Mouse (Mus musculus) intestine, embryonic 14.5 days (tissue): ENCODE results near the gene Gfi1b. TPM values are rescaled to one million over a fixed set of nuclear protein-coding genes. Genes with fewer than 3 reads are reported as not detected.

Experiments used
- ATAC-seq: fragments of 200-750 bp; cut with Nextera tagmentation; replicated peaks from 2 replicates; pipeline ENCODE4 v1.8.0; 2017; ENCODE audit warnings: low read depth, moderate number of reproducible peaks, moderate TSS enrichment, moderate library complexity; ENCODE audit not compliant: low FRiP score, low TSS enrichment
- DNase-seq: peaks from one replicate; pipeline ENCODE4 v3.0.0-alpha.2; 2018; ENCODE audit warnings: low spot score
- H3K27ac ChIP-seq: fragments of 300-500 bp; sonication (generic); 2 replicates; pipeline ENCODE4 v1.5.1; 2014; ENCODE audit warnings: low read depth, mild to moderate bottlenecking, control low read depth
- H3K27me3 ChIP-seq: fragments of 300-500 bp; sonication (generic); replicated peaks from 2 replicates; pipeline ENCODE4 v1.6.1; 2014; ENCODE audit warnings: low read length, control low read depth; ENCODE audit not compliant: control insufficient read depth, insufficient read depth
- H3K36me3 ChIP-seq: fragments of 300-500 bp; sonication (generic); 2 replicates; pipeline ENCODE4 v1.6.1; 2014; ENCODE audit warnings: low read length, control low read depth; ENCODE audit not compliant: control insufficient read depth, insufficient read depth
- H3K4me1 ChIP-seq: fragments of 300-500 bp; sonication (generic); replicated peaks from 2 replicates; pipeline ENCODE4 v1.6.1; 2014; ENCODE audit warnings: low read length, control low read depth, mixed read lengths; ENCODE audit not compliant: control insufficient read depth, insufficient read depth
- H3K4me2 ChIP-seq: fragments of 300-500 bp; sonication (generic); 2 replicates; pipeline ENCODE4 v1.6.1; 2014; ENCODE audit warnings: low read length
- H3K4me3 ChIP-seq: fragments of 300-500 bp; sonication (generic); 2 replicates; pipeline ENCODE4 v1.5.1; 2014; ENCODE audit warnings: low read depth, low read length, control low read depth, mixed read lengths
- H3K9ac ChIP-seq: fragments of 300-500 bp; sonication (generic); 2 replicates; pipeline ENCODE4 v1.6.1; 2014; ENCODE audit warnings: mild to moderate bottlenecking, low read length
- H3K9me3 ChIP-seq: fragments of 300-500 bp; sonication (generic); 2 replicates; pipeline ENCODE4 v1.6.1; 2016; ENCODE audit warnings: low read length, control low read depth; ENCODE audit not compliant: control insufficient read depth
- WGBS: fragments of 180-500 bp; shearing (Covaris S2); extraction: QIAGEN DNeasy Blood & Tissue Kit; methylation state at CpG from one replicate; pipeline ENCODE4 v1.1.7; 2014; 5-methylcytosine and 5-hydroxymethylcytosine counted together
- polyA plus RNA-seq: library from polyadenylated mRNA; unstranded; fragments of >200 nt; fragmentation: Nextera tagmentation; extraction: Ambion mirVana; gene quantifications from 2 replicates; pipeline ENCODE4 v1.2.1, GENCODE M21; 2014

Gfi1b gene
- polyA plus RNA-seq = 0.27 TPM in 1 of 2 replicates, not detected in the other

- no peak within 1 kb of the TSS for H3K27ac ChIP-seq
- WGBS = 7% methylated on average over 16 of the region's 16 CpGs
- 0 out of 2 replicates have a peak, but pooled peaks cover 3% of the 10 kb centered on the region for H3K4me1 ChIP-seq
- H3K4me3 ChIP-seq = no peak within 1 kb of the TSS
- H3K9ac ChIP-seq = no peak within 1 kb of the TSS
- no peaks in the 10 kb centered on the region for H3K36me3 ChIP-seq
- no peaks in the 10 kb centered on the region for H3K9me3 ChIP-seq
- peak; percentile 71 for DNase-seq
- H3K4me2 ChIP-seq = no peak within 1 kb of the TSS
- no peak for ATAC-seq
- peaks cover 17% of the 10 kb centered on the region for H3K27me3 ChIP-seq
These were observed at the start of gene Gfi1b for GRCm38 (mm10) chr2:28621664-28622171. Gene Gfi1b, minus strand, starts transcription at chr2:28621982.

DNA sequence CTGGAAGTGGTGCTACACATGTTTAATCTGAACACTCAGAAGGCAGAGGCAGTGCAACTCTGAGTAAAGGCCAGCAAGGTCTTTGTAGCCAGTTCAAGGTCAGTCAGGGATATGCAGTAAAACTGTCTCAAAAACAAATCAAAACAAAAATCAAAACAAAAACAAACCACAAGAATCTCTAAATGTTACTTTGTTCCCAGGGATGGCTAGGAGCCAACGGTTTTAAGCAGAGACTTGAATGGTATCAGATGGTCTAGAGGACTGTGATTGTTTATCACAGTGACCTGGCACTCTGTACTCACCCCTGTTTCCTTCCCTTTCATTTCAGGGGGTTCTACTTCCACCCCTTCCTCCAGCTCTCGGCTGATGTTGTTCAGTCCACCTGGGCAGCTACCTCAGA lies 49.7 kb upstream of the Gfi1b start:
- Histone ChIP-seq H3K4me3 (no peak overlapping the region), H3K36me3 (peaks cover 87% of the 10 kb centered on the region), H3K27me3 (no peaks in the 10 kb centered on the region), H3K9ac (no peak overlapping the region), H3K4me1 (no peaks in the 10 kb centered on the region), H3K4me2 (no peak overlapping the region), H3K9me3 (no peaks in the 10 kb centered on the region), H3K27ac (no peak overlapping the region)
- WGBS = 78% methylated on average over 2 of the region's 2 CpGs
- no peak for DNase-seq
- ATAC-seq = no peak

DNA sequence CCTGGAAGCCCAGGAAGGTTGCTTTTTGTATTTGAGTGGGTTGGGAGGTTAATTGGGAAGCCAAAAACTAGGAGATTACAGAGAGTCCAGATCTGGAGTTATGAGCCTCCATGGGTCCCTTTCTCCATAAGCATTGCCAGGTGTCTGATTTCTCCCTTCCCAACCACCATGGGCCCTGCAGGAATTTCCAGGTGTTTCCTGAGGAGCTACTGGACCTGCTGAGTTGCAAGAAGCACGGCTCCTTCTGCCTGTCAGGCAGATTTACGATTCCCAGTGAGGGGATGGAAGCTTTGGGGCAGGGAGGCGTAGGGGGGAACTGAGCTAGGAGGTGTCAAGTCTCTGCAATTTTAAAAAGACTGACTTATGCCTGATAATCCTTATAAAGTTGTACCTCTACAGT lies 44.0 kb upstream of the Gfi1b start:
- Histone ChIP-seq H3K4me3 (no peak overlapping the region), H3K36me3 (peaks cover 88% of the 10 kb centered on the region), H3K4me2 (no peak overlapping the region), H3K27ac (no peak overlapping the region), H3K9me3 (no peaks in the 10 kb centered on the region), H3K27me3 (no peaks in the 10 kb centered on the region), H3K9ac (no peak overlapping the region), H3K4me1 (no peaks in the 10 kb centered on the region)
- WGBS = 57% methylated on average over 3 of the region's 3 CpGs
- no peak for DNase-seq
- ATAC-seq = no peak

GRCm38 (mm10) chr2:28662891-28663290 lies 41.1 kb upstream of the Gfi1b start:
- no peak overlapping the region for H3K4me3 ChIP-seq
- WGBS = 86% methylated on average over 3 of the region's 3 CpGs
- DNase-seq (no peak), ATAC-seq (no peak)
- no peaks in the 10 kb centered on the region for H3K27me3 ChIP-seq
- no peak overlapping the region for H3K27ac ChIP-seq
- no peaks in the 10 kb centered on the region for H3K9me3 ChIP-seq
- no peak overlapping the region for H3K4me2 ChIP-seq
- H3K4me1 ChIP-seq = no peaks in the 10 kb centered on the region
- H3K9ac ChIP-seq = no peak overlapping the region
- peaks cover 91% of the 10 kb centered on the region for H3K36me3 ChIP-seq

- DNase-seq (no peak), ATAC-seq (no peak)
- H3K27me3 ChIP-seq = no peaks in the 10 kb centered on the region
- WGBS = 78% methylated on average over 8 of the region's 8 CpGs
- H3K9ac ChIP-seq = no peak overlapping the region
- H3K4me1 ChIP-seq = no peaks in the 10 kb centered on the region
- H3K27ac ChIP-seq = no peak overlapping the region
- no peak overlapping the region for H3K4me3 ChIP-seq
- H3K9me3 ChIP-seq = no peaks in the 10 kb centered on the region
- H3K4me2 ChIP-seq = no peak overlapping the region
- H3K36me3 ChIP-seq = peaks cover 52% of the 10 kb centered on the region
These were observed 34.4 kb upstream of the Gfi1b start for GRCm38 (mm10) chr2:28656216-28656615.

DNA sequence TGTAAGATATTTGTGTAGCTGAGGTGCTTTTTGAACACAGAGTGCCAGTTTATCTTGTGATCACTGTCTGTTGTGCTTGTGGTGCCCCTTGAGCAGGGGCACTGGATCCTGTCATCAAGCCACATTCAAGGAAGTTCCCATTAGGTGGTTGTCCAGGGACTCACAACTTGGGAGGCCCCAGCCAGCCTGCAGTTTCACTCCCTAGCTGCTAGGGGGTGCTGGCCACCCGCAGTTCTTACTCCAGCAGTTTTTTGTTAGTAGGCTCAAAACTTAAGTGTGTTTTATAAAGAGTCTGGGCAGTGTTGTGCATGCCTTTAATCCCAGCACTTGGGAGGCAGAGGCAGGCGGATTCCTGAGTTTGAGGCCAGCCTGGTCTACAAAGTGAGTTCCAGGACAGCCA lies 32.5 kb upstream of the Gfi1b start:
- no peaks in the 10 kb centered on the region for H3K9me3 ChIP-seq
- H3K27ac ChIP-seq = no peak overlapping the region
- no peaks in the 10 kb centered on the region for H3K4me1 ChIP-seq
- no peak overlapping the region for H3K4me3 ChIP-seq
- H3K9ac ChIP-seq = no peak overlapping the region
- H3K36me3 ChIP-seq = peaks cover 37% of the 10 kb centered on the region
- 65% methylated on average over 2 of the region's 2 CpGs for WGBS
- H3K4me2 ChIP-seq = no peak overlapping the region
- ATAC-seq (no peak), DNase-seq (no peak)
- no peaks in the 10 kb centered on the region for H3K27me3 ChIP-seq

DNA sequence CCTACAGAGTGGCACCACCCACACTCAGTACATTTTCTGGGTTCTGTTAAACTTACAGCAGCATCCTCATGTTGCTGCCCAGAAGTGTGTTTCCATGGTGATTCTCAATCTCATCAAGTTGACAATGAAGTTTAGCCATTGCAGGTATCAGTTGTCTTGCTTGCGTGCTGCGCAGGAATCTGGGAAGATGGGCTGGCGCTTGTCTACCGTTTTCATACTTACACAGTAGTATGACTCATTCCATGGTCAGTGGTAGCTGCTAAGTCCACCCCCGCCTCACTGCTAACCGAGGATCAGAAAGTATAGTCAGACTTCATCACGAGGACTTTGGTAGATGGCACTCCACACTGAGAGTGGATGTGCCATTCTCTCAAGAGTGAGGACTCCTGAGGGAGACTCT lies 31.6 kb upstream of the Gfi1b start:
- Histone ChIP-seq H3K27me3 (no peaks in the 10 kb centered on the region), H3K9ac (no peak overlapping the region), H3K4me2 (no peak overlapping the region), H3K9me3 (no peaks in the 10 kb centered on the region), H3K4me1 (no peaks in the 10 kb centered on the region), H3K27ac (no peak overlapping the region), H3K4me3 (no peak overlapping the region), H3K36me3 (peaks cover 27% of the 10 kb centered on the region)
- no peak for DNase-seq
- WGBS = 92% methylated on average over 7 of the region's 7 CpGs
- no peak for ATAC-seq

DNA sequence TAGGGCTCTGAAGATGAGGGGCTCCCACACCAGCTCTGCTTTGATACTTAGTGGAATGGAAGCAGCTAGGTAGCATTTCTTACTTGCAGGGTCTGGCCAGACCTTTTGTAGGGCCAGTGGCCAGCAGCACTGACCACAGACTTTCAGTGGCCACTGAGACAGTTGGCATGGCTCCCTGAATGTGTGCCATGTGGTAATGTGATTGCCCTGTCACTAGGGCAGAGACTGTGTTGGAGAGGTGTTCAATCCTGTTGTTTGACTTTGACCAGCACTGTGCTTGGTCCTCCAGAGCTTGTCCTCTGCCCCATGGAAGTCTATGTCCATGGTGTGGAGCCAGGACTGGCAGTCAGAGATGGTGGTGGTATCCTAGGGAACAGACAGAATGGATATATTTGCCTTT lies 28.7 kb upstream of the Gfi1b start:
- H3K36me3 ChIP-seq = peaks cover 10% of the 10 kb centered on the region; the same call in 1 of the 2 replicates
- H3K4me1 ChIP-seq = no peaks in the 10 kb centered on the region
- H3K27me3 ChIP-seq = no peaks in the 10 kb centered on the region
- H3K9ac ChIP-seq = no peak overlapping the region
- no peaks in the 10 kb centered on the region for H3K9me3 ChIP-seq
- H3K27ac ChIP-seq = no peak overlapping the region
- H3K4me2 ChIP-seq = no peak overlapping the region
- no peak overlapping the region for H3K4me3 ChIP-seq
- ATAC-seq (no peak), DNase-seq (no peak)

GRCm38 (mm10) chr2:28643081-28643480 lies 21.3 kb upstream of the Gfi1b start:
- WGBS = 87% methylated on average over 3 of the region's 3 CpGs
- H3K4me2 ChIP-seq = no peak overlapping the region

More at GRCm38 (mm10) chr2:28643081-28643480, 21.3 kb upstream of the Gfi1b start:
- Histone ChIP-seq H3K4me1 (peaks cover 24% of the 10 kb centered on the region), H3K36me3 (no peaks in the 10 kb centered on the region), H3K9ac (no peak overlapping the region), H3K27me3 (no peaks in the 10 kb centered on the region), H3K9me3 (no peaks in the 10 kb centered on the region), H3K27ac (no peak overlapping the region), H3K4me3 (no peak overlapping the region)
- DNase-seq = no peak
- no peak for ATAC-seq
